ENCODE assay signal across 26 mouse cellular contexts in the genomic region with DNA sequence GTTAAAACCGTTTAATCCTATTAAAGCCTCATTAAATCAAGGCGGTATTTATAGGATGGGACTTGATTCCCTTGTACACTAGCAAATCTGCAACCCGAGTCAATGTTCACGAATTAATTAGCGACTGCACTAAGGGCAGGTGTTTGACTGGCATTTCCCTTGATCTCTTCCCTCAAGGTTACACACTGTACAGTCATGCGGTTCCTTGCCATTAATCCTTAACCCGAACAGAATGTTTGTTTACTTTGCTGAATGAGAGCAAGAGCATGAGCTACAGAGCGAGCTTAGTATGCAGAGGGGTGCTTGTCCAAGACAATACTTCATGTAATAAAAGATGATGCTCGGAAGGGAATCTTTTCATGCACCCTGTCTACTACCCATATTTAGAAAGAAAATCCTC.
DNase-seq lines count a peak whose midpoint lies in the region; ATAC-seq and TF ChIP-seq lines count a peak whose summit lies in the region.
"Had no signal": no experiment of that assay in that cellular context is flagged by ENCODE, and none has a peak within 500 bp of the region (broad histone marks: within the 10 kb centered on the region; RNA-seq: fewer than 3 reads in every experiment).

No protein-coding gene starts in this region.

- H3K9me3 ChIP-seq in liver, embryonic 12.5 days (replicated peaks), result no peaks in the 10 kb centered on the region
- no peaks in the 10 kb centered on the region for H3K9me3 ChIP-seq in kidney, embryonic 16.5 days (ENCODE audit: low read length)
- no peaks in the 10 kb centered on the region for H3K9me3 ChIP-seq in hindbrain, embryonic 14.5 days (ENCODE audit: control insufficient read depth, low read length)
- H3K9me3 ChIP-seq: embryonic facial prominence, embryonic 13.5 days; forebrain, embryonic 13.5 days; heart, embryonic 13.5 days; liver, embryonic 15.5 days; lung, embryonic 15.5 days had no signal

- no peak for TF ChIP-seq POLR2A in liver, adult 2 months (IDR thresholded peaks at IDR 0.05; ENCODE audit: extremely low read depth, insufficient read depth, low read length)

- H3K4me2 ChIP-seq in liver, embryonic 12.5 days, result no peak overlapping the region
- H3K4me2 ChIP-seq in kidney, embryonic 16.5 days (replicated peaks; ENCODE audit: low read depth, low read length), result no peak overlapping the region
- no peak overlapping the region for H3K4me2 ChIP-seq in hindbrain, embryonic 14.5 days (replicated peaks)
- H3K4me2 ChIP-seq: embryonic facial prominence, embryonic 13.5 days; forebrain, embryonic 13.5 days; heart, embryonic 13.5 days; liver, embryonic 15.5 days; lung, embryonic 15.5 days had no signal

- DNase-seq in liver, adult 2 months (ENCODE audit: extremely low read depth, low read depth, low spot score), result peak; percentile 3
- DNase-seq in kidney, adult 18-20 months, result peak; percentile 14
- DNase-seq in kidney, postnatal 4 days, result peak; percentile 5
- no peak for DNase-seq in right cerebral cortex, adult 18-20 months
- no peak for DNase-seq in ovary, adult 18-20 months (ENCODE audit: low spot score)
- no peak for DNase-seq in hindbrain, embryonic 14.5 days (ENCODE audit: low spot score)
- DNase-seq: adrenal gland, postnatal 25 days; cerebellum, adult 11 months; cerebellum, postnatal 36 days; embryo, embryonic 11 days; gastrocnemius, postnatal 36 days; heart, adult 2 months; heart, postnatal 14 days; lung, postnatal 4 days; right cerebral cortex, postnatal 14 days had no signal

- no peak overlapping the region for H3K4me3 ChIP-seq in liver, adult 2 months (ENCODE audit: insufficient read depth, low read depth, low read length)
- no peak overlapping the region for H3K4me3 ChIP-seq in liver, embryonic 12.5 days
- no peak overlapping the region for H3K4me3 ChIP-seq in kidney, embryonic 16.5 days (ENCODE audit: low read length)
- no peak overlapping the region for H3K4me3 ChIP-seq in hindbrain, embryonic 14.5 days (replicated peaks; ENCODE audit: low read length)
- H3K4me3 ChIP-seq: embryonic facial prominence, embryonic 13.5 days; forebrain, embryonic 13.5 days; heart, adult 2 months; heart, embryonic 13.5 days; liver, embryonic 15.5 days; lung, embryonic 15.5 days; myocyte had no signal

- H3K27me3 ChIP-seq in liver, adult 2 months (ENCODE audit: control insufficient read depth, insufficient read depth, low read length), result no peaks in the 10 kb centered on the region
- no peaks in the 10 kb centered on the region for H3K27me3 ChIP-seq in liver, embryonic 12.5 days (replicated peaks)
- H3K27me3 ChIP-seq in kidney, embryonic 16.5 days (ENCODE audit: insufficient read depth, low read length), result no peaks in the 10 kb centered on the region
- no peaks in the 10 kb centered on the region for H3K27me3 ChIP-seq in hindbrain, embryonic 14.5 days (ENCODE audit: control insufficient read depth, insufficient read depth, low read length)
- H3K27me3 ChIP-seq: embryonic facial prominence, embryonic 13.5 days; forebrain, embryonic 13.5 days; heart, embryonic 13.5 days; liver, embryonic 15.5 days; lung, embryonic 15.5 days had no signal

- H3K79me2 ChIP-seq in liver, adult 2 months (ENCODE audit: control insufficient read depth, insufficient read depth, low read length), result no peaks in the 10 kb centered on the region

- TF ChIP-seq CTCF in liver, adult 2 months (IDR thresholded peaks at IDR 0.05; ENCODE audit: low read depth, low read length), result no peak

- no peaks in the 10 kb centered on the region for H3K4me1 ChIP-seq in liver, adult 2 months (ENCODE audit: control insufficient read depth, insufficient read depth, low read length)
- no peaks in the 10 kb centered on the region for H3K4me1 ChIP-seq in liver, embryonic 12.5 days
- H3K4me1 ChIP-seq in kidney, embryonic 16.5 days (ENCODE audit: insufficient read depth, low read length), result no peaks in the 10 kb centered on the region
- no peaks in the 10 kb centered on the region for H3K4me1 ChIP-seq in hindbrain, embryonic 14.5 days (replicated peaks; ENCODE audit: control insufficient read depth, insufficient read depth, low read length)
- H3K4me1 ChIP-seq: embryonic facial prominence, embryonic 13.5 days; heart, embryonic 13.5 days; liver, embryonic 15.5 days; lung, embryonic 15.5 days had no signal

- ATAC-seq in liver, embryonic 12.5 days, result no peak
- peak; percentile 99 for ATAC-seq in kidney, embryonic 16.5 days (ENCODE audit: low FRiP score, low TSS enrichment)
- no peak for ATAC-seq in hindbrain, embryonic 14.5 days (ENCODE audit: low FRiP score)
- ATAC-seq: activated CD4-positive, CD25-positive, alpha-beta regulatory T cell, adult 4 months; forebrain, embryonic 13.5 days; intestine, postnatal 0 days had no signal

- 50% methylated on average over 9 of the region's 9 CpGs for WGBS in liver, adult 2 months
- 64% methylated on average over 9 of the region's 9 CpGs for WGBS in liver, embryonic 12.5 days (ENCODE audit: insufficient replicate concordance)
- WGBS in kidney, embryonic 16.5 days, result 23% methylated on average over 9 of the region's 9 CpGs
- 70% methylated on average over 9 of the region's 9 CpGs for WGBS in hindbrain, embryonic 14.5 days

- no peaks in the 10 kb centered on the region for H3K36me3 ChIP-seq in liver, adult 2 months (ENCODE audit: control insufficient read depth, insufficient read depth, low read length)
- no peaks in the 10 kb centered on the region for H3K36me3 ChIP-seq in liver, embryonic 12.5 days
- H3K36me3 ChIP-seq in kidney, embryonic 16.5 days (ENCODE audit: insufficient read depth, low read length), result no peaks in the 10 kb centered on the region
- H3K36me3 ChIP-seq in hindbrain, embryonic 14.5 days (replicated peaks; ENCODE audit: control insufficient read depth, insufficient read depth), result no peaks in the 10 kb centered on the region
- H3K36me3 ChIP-seq: embryonic facial prominence, embryonic 13.5 days; heart, embryonic 13.5 days; liver, embryonic 15.5 days; lung, embryonic 15.5 days had no signal

- no peak overlapping the region for H3K27ac ChIP-seq in liver, adult 2 months (replicated peaks; ENCODE audit: insufficient read depth, low read depth, low read length)
- no peak overlapping the region for H3K27ac ChIP-seq in liver, embryonic 12.5 days
- H3K27ac ChIP-seq in kidney, embryonic 16.5 days (ENCODE audit: low read length), result no peak overlapping the region
- H3K27ac ChIP-seq in hindbrain, embryonic 14.5 days, result no peak overlapping the region
- H3K27ac ChIP-seq: embryonic facial prominence, embryonic 13.5 days; forebrain, embryonic 13.5 days; heart, adult 2 months; heart, embryonic 13.5 days; liver, embryonic 15.5 days; lung, embryonic 15.5 days; stomach, postnatal 0 days had no signal

- no peak overlapping the region for H3K9ac ChIP-seq in liver, adult 2 months (ENCODE audit: low read depth, low read length)
- no peak overlapping the region for H3K9ac ChIP-seq in liver, embryonic 12.5 days
- H3K9ac ChIP-seq in kidney, embryonic 16.5 days (replicated peaks; ENCODE audit: low read length), result no peak overlapping the region
- H3K9ac ChIP-seq in hindbrain, embryonic 14.5 days, result no peak overlapping the region
- H3K9ac ChIP-seq: embryonic facial prominence, embryonic 13.5 days; forebrain, embryonic 13.5 days; heart, embryonic 13.5 days; liver, embryonic 15.5 days; lung, embryonic 15.5 days had no signal

Comparison
In these comparisons a context has a peak if more than half of its experiments do, and no peak if none do; other contexts are left out.
1. DNase-seq: peak in liver, adult 2 months (single experiment), kidney, adult 18-20 months (single experiment) and kidney, postnatal 4 days (2 of 2); none in right cerebral cortex, adult 18-20 months (single experiment), ovary, adult 18-20 months (single experiment) and hindbrain, embryonic 14.5 days (single experiment).